Mouse (Mus musculus): ENCODE data around the gene Cym.

Cym gene

DNA sequence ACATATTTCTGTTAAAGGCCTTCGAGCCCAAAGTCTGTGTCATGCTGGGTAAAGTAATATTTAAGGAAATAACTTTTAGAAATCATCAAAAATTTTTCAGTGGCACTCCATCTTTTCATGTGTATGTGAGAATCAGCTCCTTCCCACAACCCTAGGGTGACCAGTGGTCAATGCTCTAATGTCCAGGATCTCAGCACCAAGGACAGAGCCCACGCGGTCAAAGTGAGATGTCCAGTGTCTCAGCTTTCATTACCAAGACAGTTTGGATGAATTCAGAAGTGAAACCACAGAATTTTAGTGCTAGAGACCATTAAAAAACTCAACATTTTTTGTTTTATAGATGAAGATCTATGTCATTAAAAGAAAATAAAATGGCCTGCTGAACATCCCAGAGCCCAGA is 49.6 kb downstream of the Cym start:
- no peak for DNase-seq (ENCODE audit: low read depth in 1 of 2, low spot score in 2 of 2)

DNA sequence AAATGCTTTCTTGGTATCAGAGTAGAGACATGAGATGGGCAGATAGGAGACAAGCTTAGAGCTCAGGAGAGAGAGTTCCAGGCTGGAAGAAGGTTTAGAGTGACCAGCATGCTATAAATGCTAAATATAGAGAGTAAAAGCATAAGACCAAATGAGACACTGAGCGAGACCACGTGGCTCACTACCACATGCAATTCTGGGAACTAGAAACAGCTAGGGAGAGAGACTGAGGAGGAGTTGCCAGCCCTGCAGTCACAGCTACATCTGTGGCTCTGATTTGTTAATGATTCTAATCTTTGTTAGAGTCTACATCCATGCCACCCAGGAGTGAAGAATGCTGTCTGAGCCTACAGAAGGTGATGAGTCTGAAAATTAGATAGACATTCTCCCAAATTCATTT is 52.0 kb downstream of the Cym start:
- DNase-seq (ENCODE audit: low read depth in 1 of 2, low spot score in 2 of 2): no peak

DNA sequence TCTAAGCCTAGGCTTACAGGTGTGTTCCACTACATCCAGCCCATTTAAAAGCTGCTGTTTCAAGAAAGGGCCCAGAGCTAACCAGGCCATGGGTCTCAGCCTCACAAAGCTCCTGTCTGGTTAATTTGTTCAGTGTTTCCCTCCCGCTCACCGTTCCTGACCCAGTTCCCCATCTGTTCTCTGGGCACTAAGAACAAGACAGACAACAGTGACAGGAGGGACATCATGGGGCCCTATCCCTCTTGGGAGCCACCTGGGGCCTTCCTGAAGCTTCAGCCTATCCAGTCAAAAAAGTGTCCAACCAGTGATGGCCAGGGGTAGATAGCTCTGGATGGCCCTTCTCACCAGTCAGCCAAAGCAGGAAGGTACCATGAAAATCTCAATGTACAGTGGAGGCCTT is 58.8 kb downstream of the Cym start:
- DNase-seq (ENCODE audit: low read depth in 1 of 2, low spot score in 2 of 2): no peak
